Mouse (Mus musculus): ENCODE results near the gene Srd5a2. TPM values are rescaled to one million over a fixed set of nuclear protein-coding genes. Genes with fewer than 3 reads are reported as not detected.
"Not testable (repeated sequence)": the region's sequence is repeated elsewhere in the genome, so short reads cannot be mapped to it uniquely, and the experiment has no call there.

The Srd5a2 gene
- polyA plus RNA-seq (2015; fragmentation: Nextera tagmentation; extraction: Ambion mirVana): not detected in 2 replicates

GRCm38 (mm10) chr17:74047210-74048082, at the start of gene Srd5a2:
Srd5a2 (minus strand) TSS chr17:74047916.
- Histone ChIP-seq H3K4me3 (ENCODE audit: low read length) (peak within 1 kb of the TSS; percentile 11), H3K27ac (ENCODE audit: low read length) (no peak within 1 kb of the TSS), H3K9ac (ENCODE audit: low read length) (no peak within 1 kb of the TSS), H3K4me1 (ENCODE audit: control insufficient read depth, insufficient read depth, low read length) (no peaks in the 10 kb centered on the region), H3K27me3 (ENCODE audit: control insufficient read depth, insufficient read depth, low read length) (peaks cover 46% of the 10 kb centered on the region), H3K9me3 (replicated peaks; ENCODE audit: control insufficient read depth, low read length) (no peaks in the 10 kb centered on the region), H3K36me3 (ENCODE audit: control insufficient read depth, insufficient read depth) (no peaks in the 10 kb centered on the region), H3K4me2 (ENCODE audit: low read depth, low read length) (peak within 1 kb of the TSS; percentile 43)
- ATAC-seq (replicated peaks; ENCODE audit: extremely low read depth, insufficient read depth, low FRiP score): no peak
- 2% methylated on average over 45 of the region's 45 CpGs for WGBS

DNA sequence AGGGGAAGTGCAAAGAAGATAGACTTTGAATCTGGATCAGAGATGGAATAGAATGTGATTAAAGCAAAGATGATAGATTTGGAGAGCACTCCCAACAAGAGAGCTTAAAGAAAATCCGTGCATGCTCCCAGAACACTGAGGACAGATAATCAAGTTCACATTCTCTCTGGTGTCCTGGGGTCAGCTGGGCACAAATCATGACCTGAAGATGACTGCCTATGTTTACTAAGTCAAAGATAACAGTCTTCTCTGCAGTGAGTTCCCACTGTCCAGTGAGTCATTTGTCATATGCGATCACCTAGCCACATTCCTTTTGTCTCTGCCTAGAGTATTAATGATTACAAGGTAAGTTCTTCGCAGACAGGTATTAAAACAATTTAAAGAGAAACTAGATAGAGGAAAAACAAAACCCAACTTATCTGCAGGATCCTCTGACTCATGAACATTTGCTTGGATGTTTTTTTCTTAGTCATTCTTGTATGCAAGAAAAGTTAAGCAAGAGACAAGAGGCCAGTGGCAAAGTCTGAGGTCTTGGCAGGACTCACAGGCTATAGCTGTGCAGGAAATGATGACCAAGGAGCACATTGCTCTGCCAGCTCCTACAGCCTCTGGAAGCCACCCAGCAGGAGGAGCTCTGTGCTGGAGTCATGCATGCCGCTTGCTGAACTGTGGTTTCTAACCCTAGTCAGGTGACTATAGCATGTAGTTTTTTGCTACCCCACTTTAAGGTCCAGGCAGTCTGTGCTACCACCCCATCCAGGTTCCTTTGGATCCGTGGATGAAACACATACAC, 41.4 kb upstream of the Srd5a2 start:
- no peaks in the 10 kb centered on the region for H3K9me3 ChIP-seq (replicated peaks; ENCODE audit: control insufficient read depth, low read length)
- H3K36me3 ChIP-seq (ENCODE audit: control insufficient read depth, insufficient read depth): no peaks in the 10 kb centered on the region
- no peak overlapping the region for H3K27ac ChIP-seq (ENCODE audit: low read length)
- no peak overlapping the region for H3K4me2 ChIP-seq (ENCODE audit: low read depth, low read length)
- H3K4me3 ChIP-seq (ENCODE audit: low read length): no peak overlapping the region
- H3K27me3 ChIP-seq (ENCODE audit: control insufficient read depth, insufficient read depth, low read length): no peaks in the 10 kb centered on the region
- 57% methylated on average over 5 of the region's 5 CpGs for WGBS
- H3K4me1 ChIP-seq (ENCODE audit: control insufficient read depth, insufficient read depth, low read length): no peaks in the 10 kb centered on the region
- no peak for ATAC-seq (replicated peaks; ENCODE audit: extremely low read depth, insufficient read depth, low FRiP score)
- no peak overlapping the region for H3K9ac ChIP-seq (ENCODE audit: low read length)

GRCm38 (mm10) chr17:74088016-74088415, 40.3 kb upstream of the Srd5a2 start:
- Histone ChIP-seq H3K9me3 (replicated peaks; ENCODE audit: control insufficient read depth, low read length) (no peaks in the 10 kb centered on the region), H3K36me3 (ENCODE audit: control insufficient read depth, insufficient read depth) (no peaks in the 10 kb centered on the region), H3K9ac (ENCODE audit: low read length) (no peak overlapping the region), H3K27ac (ENCODE audit: low read length) (no peak overlapping the region), H3K27me3 (ENCODE audit: control insufficient read depth, insufficient read depth, low read length) (no peaks in the 10 kb centered on the region), H3K4me2 (ENCODE audit: low read depth, low read length) (no peak overlapping the region), H3K4me1 (ENCODE audit: control insufficient read depth, insufficient read depth, low read length) (no peaks in the 10 kb centered on the region), H3K4me3 (ENCODE audit: low read length) (no peak overlapping the region)
- 64% methylated on average over 2 of the region's 2 CpGs for WGBS
- no peak for ATAC-seq (replicated peaks; ENCODE audit: extremely low read depth, insufficient read depth, low FRiP score)

GRCm38 (mm10) chr17:74083370-74083769, 35.7 kb upstream of the Srd5a2 start:
- Histone ChIP-seq H3K27me3 (ENCODE audit: control insufficient read depth, insufficient read depth, low read length) (no peaks in the 10 kb centered on the region), H3K4me1 (ENCODE audit: control insufficient read depth, insufficient read depth, low read length) (no peaks in the 10 kb centered on the region), H3K9me3 (replicated peaks; ENCODE audit: control insufficient read depth, low read length) (no peaks in the 10 kb centered on the region), H3K9ac (ENCODE audit: low read length) (no peak overlapping the region), H3K27ac (ENCODE audit: low read length) (no peak overlapping the region), H3K36me3 (ENCODE audit: control insufficient read depth, insufficient read depth) (no peaks in the 10 kb centered on the region), H3K4me2 (ENCODE audit: low read depth, low read length) (no peak overlapping the region), H3K4me3 (ENCODE audit: low read length) (no peak overlapping the region)
- WGBS: 72% methylated on average over 4 of the region's 4 CpGs
- ATAC-seq (replicated peaks; ENCODE audit: extremely low read depth, insufficient read depth, low FRiP score): no peak

DNA sequence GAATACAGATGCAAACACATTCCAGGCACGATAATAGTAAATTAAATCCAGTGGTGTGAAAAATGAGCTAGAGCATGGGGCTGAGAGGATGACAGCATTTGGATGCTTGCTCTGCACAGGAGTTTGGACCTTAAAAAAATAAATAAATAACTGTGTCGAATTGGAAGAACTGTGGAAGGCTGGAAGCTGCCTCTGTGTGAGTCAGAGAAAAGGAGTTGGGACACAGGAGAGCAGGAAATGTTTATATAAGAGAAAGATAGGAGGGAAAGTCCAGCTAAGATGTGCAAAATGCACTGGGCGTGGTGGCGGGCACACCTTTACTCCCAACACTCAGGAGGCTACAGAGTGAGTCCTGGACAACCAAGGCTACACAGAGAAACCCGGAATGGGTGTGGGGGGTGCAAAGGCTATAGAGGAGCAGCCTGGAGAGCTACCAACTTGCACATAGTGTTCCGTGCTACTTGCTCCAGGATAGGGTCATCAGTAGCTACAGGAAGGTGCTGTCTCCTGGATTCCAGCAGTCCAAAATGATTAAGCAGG, 32.4 kb upstream of the Srd5a2 start:
- WGBS: 75% methylated on average over 6 of the region's 6 CpGs
- H3K27ac ChIP-seq (ENCODE audit: low read length): no peak overlapping the region
- H3K4me1 ChIP-seq (ENCODE audit: control insufficient read depth, insufficient read depth, low read length): no peaks in the 10 kb centered on the region
- no peak overlapping the region for H3K9ac ChIP-seq (ENCODE audit: low read length)
- H3K36me3 ChIP-seq (ENCODE audit: control insufficient read depth, insufficient read depth): no peaks in the 10 kb centered on the region
- no peaks in the 10 kb centered on the region for H3K9me3 ChIP-seq (replicated peaks; ENCODE audit: control insufficient read depth, low read length)
- H3K27me3 ChIP-seq (ENCODE audit: control insufficient read depth, insufficient read depth, low read length): no peaks in the 10 kb centered on the region
- no peak overlapping the region for H3K4me3 ChIP-seq (ENCODE audit: low read length)
- H3K4me2 ChIP-seq (ENCODE audit: low read depth, low read length): no peak overlapping the region
- no peak for ATAC-seq (replicated peaks; ENCODE audit: extremely low read depth, insufficient read depth, low FRiP score)

- Histone ChIP-seq H3K9me3 (replicated peaks; ENCODE audit: control insufficient read depth, low read length) (no peaks in the 10 kb centered on the region), H3K27ac (ENCODE audit: low read length) (no peak overlapping the region), H3K4me1 (ENCODE audit: control insufficient read depth, insufficient read depth, low read length) (no peaks in the 10 kb centered on the region), H3K9ac (ENCODE audit: low read length) (no peak overlapping the region), H3K36me3 (ENCODE audit: control insufficient read depth, insufficient read depth) (no peaks in the 10 kb centered on the region), H3K4me3 (ENCODE audit: low read length) (no peak overlapping the region), H3K27me3 (ENCODE audit: control insufficient read depth, insufficient read depth, low read length) (no peaks in the 10 kb centered on the region), H3K4me2 (ENCODE audit: low read depth, low read length) (no peak overlapping the region)
- WGBS: 81% methylated on average over 13 of the region's 13 CpGs
- no peak for ATAC-seq (replicated peaks; ENCODE audit: extremely low read depth, insufficient read depth, low FRiP score)
These were observed 31.2 kb upstream of the Srd5a2 start for GRCm38 (mm10) chr17:74078776-74079495.

GRCm38 (mm10) chr17:74073067-74073466, 25.4 kb upstream of the Srd5a2 start:
- not testable (repeated sequence) for H3K36me3 ChIP-seq (ENCODE audit: control insufficient read depth, insufficient read depth); H3K9me3 ChIP-seq (replicated peaks; ENCODE audit: control insufficient read depth, low read length); H3K4me1 ChIP-seq (ENCODE audit: control insufficient read depth, insufficient read depth, low read length); H3K27me3 ChIP-seq (ENCODE audit: control insufficient read depth, insufficient read depth, low read length); H3K4me3 ChIP-seq (ENCODE audit: low read length); ATAC-seq (replicated peaks; ENCODE audit: extremely low read depth, insufficient read depth, low FRiP score); H3K9ac ChIP-seq (ENCODE audit: low read length); H3K4me2 ChIP-seq (ENCODE audit: low read depth, low read length); H3K27ac ChIP-seq (ENCODE audit: low read length)
- WGBS: 80% methylated on average over 5 of the region's 5 CpGs

- 78% methylated on average over 5 of the region's 5 CpGs for WGBS
- not testable (repeated sequence) for H3K4me1 ChIP-seq (ENCODE audit: control insufficient read depth, insufficient read depth, low read length); H3K36me3 ChIP-seq (ENCODE audit: control insufficient read depth, insufficient read depth); H3K27me3 ChIP-seq (ENCODE audit: control insufficient read depth, insufficient read depth, low read length); H3K4me3 ChIP-seq (ENCODE audit: low read length); H3K9ac ChIP-seq (ENCODE audit: low read length); H3K27ac ChIP-seq (ENCODE audit: low read length); ATAC-seq (replicated peaks; ENCODE audit: extremely low read depth, insufficient read depth, low FRiP score); H3K4me2 ChIP-seq (ENCODE audit: low read depth, low read length); H3K9me3 ChIP-seq (replicated peaks; ENCODE audit: control insufficient read depth, low read length)
These were observed 15.0 kb upstream of the Srd5a2 start for GRCm38 (mm10) chr17:74062763-74063162.
